Mouse (Mus musculus) neural tube, postnatal 0 days (tissue): ENCODE results near the gene Gm8879. TPM values are rescaled to one million over a fixed set of nuclear protein-coding genes. Genes with fewer than 3 reads are reported as not detected.

Experiments
- polyA plus RNA-seq: library from polyadenylated mRNA; unstranded; fragments of >200 nt; fragmentation: Nextera tagmentation; extraction: Ambion mirVana; gene quantifications from 2 replicates; pipeline ENCODE4 v1.2.1, GENCODE M21; 2015

Gm8879 gene
- polyA plus RNA-seq = not detected in 2 replicates

GRCm38 (mm10) chr5:11127334-11127733, at the start of gene Gm8879:
Gene Gm8879 (plus strand): TSS chr5:11127634.

Other genes starting within 250 kb of the Gm8879 start
- not detected in 2 replicates for gene Gm8871, start 179.8 kb upstream of the Gm8879 start, polyA plus RNA-seq
- not detected in 2 replicates for gene Gm8857, start 179.8 kb upstream of the Gm8879 start, polyA plus RNA-seq
- gene Gm5861, start 55.4 kb downstream of the Gm8879 start, polyA plus RNA-seq = not detected in 2 replicates
- not detected in 2 replicates for gene Gm8890, start 128.4 kb downstream of the Gm8879 start, polyA plus RNA-seq
- not detected in 2 replicates for gene Speer1, start 213.9 kb downstream of the Gm8879 start, polyA plus RNA-seq